23 mouse cellular contexts compared by ENCODE assay signal in genomic region chr3:42878972-42879371, GRCm38 (mm10).
DNase-seq lines count a peak whose midpoint lies in the region; ATAC-seq and TF ChIP-seq lines count a peak whose summit lies in the region.
"Had no signal": no experiment of that assay in that cellular context is flagged by ENCODE, and none has a peak within 500 bp of the region (broad histone marks: within the 10 kb centered on the region; RNA-seq: fewer than 3 reads in every experiment).

No protein-coding gene starts in this region.

- TF ChIP-seq RAD21 in CH12.LX (IDR thresholded peaks at IDR 0.05; ENCODE audit: low read depth, low read length) = no peak

- H3K9me3 ChIP-seq in midbrain, embryonic 11.5 days (ENCODE audit: control insufficient read depth, low read length) = no peaks in the 10 kb centered on the region
- H3K9me3 ChIP-seq in midbrain, embryonic 14.5 days (ENCODE audit: control insufficient read depth, low read length) = 0 out of 2 replicates have a peak, but pooled peaks cover 8% of the 10 kb centered on the region
- peaks cover 6% of the 10 kb centered on the region for H3K9me3 ChIP-seq in CH12.LX (replicated peaks; ENCODE audit: low read length)
- H3K9me3 ChIP-seq: G1E had no signal

- TF ChIP-seq EP300 in CH12.LX (IDR thresholded peaks at IDR 0.05; ENCODE audit: low read length) = peak; percentile 63

- no peaks in the 10 kb centered on the region for H3K36me3 ChIP-seq in midbrain, embryonic 11.5 days (ENCODE audit: control insufficient read depth, insufficient read depth, low read length)
- no peaks in the 10 kb centered on the region for H3K36me3 ChIP-seq in midbrain, embryonic 14.5 days (ENCODE audit: control insufficient read depth, insufficient read depth, low read length)
- no peaks in the 10 kb centered on the region for H3K36me3 ChIP-seq in CH12.LX (replicated peaks in 1 of 2; ENCODE audit: control insufficient read depth in 1 of 2, insufficient read depth in 1 of 2, low read length in 1 of 2)
- H3K36me3 ChIP-seq: G1E had no signal

- DNase-seq in midbrain, embryonic 11.5 days (ENCODE audit: low spot score, missing footprints) = peak; percentile 37
- DNase-seq in midbrain, embryonic 14.5 days = no peak
- no peak for DNase-seq in CH12.LX (ENCODE audit: extremely low read depth)
- DNase-seq in MEL-GATA-1-ER (ENCODE audit: extremely low read depth, low read depth) = peak; percentile 2
- no peak for DNase-seq in adipocyte (ENCODE audit: low spot score)
- no peak for DNase-seq in right cerebral cortex, postnatal 25 days
- DNase-seq: adrenal gland, adult 2 months; adrenal gland, adult 8-10 months; adrenal gland, postnatal 10 days; adrenal gland, postnatal 14 days; adrenal gland, postnatal 25 days; adrenal gland, postnatal 36 days; B cell, adult 2 months; cerebellum, adult 11 months; cerebellum, adult 11-12 months; cerebellum, adult 18-20 months; cerebellum, adult 2 months; cerebellum, adult 8-10 months; cerebellum, adult 9-10 months had no signal

- no peaks in the 10 kb centered on the region for H3K4me1 ChIP-seq in midbrain, embryonic 11.5 days (ENCODE audit: control insufficient read depth, insufficient read depth, low read length)
- no peaks in the 10 kb centered on the region for H3K4me1 ChIP-seq in midbrain, embryonic 14.5 days (ENCODE audit: control insufficient read depth, insufficient read depth, low read length)
- H3K4me1 ChIP-seq in CH12.LX (ENCODE audit: control insufficient read depth in 1 of 2, insufficient read depth in 2 of 2) = peaks cover 0 to 9% of the 10 kb centered on the region in 2 experiments; a peak in 2 of 4 replicates

- no peak overlapping the region for H3K9ac ChIP-seq in midbrain, embryonic 11.5 days (ENCODE audit: low read length)
- no peak overlapping the region for H3K9ac ChIP-seq in midbrain, embryonic 14.5 days (replicated peaks; ENCODE audit: low read length)
- H3K9ac ChIP-seq in CH12.LX (ENCODE audit: insufficient read depth, low read depth) = no peak overlapping the region

- ATAC-seq in midbrain, embryonic 11.5 days (ENCODE audit: low FRiP score) = no peak
- no peak for ATAC-seq in midbrain, embryonic 14.5 days (ENCODE audit: low FRiP score, low TSS enrichment)
- ATAC-seq: activated CD4-positive, CD25-positive, alpha-beta regulatory T cell, adult 4 months; CD4-positive, CD25-positive, alpha-beta regulatory T cell, adult 4 months; Patski had no signal

- TF ChIP-seq CTCF in CH12.LX (conservative IDR thresholded peaks at IDR 0.05 in 1 of 2, IDR thresholded peaks at IDR 0.05 in 1 of 2; ENCODE audit: low read depth in 2 of 2, low read length in 2 of 2) = no peak

- no peak overlapping the region for H3K27ac ChIP-seq in midbrain, embryonic 11.5 days (ENCODE audit: low read depth, low read length)
- no peak overlapping the region for H3K27ac ChIP-seq in midbrain, embryonic 14.5 days (replicated peaks; ENCODE audit: low read depth, low read length)
- H3K27ac ChIP-seq in CH12.LX (ENCODE audit: insufficient read depth, low read depth) = no peak overlapping the region

- TF ChIP-seq POLR2A in CH12.LX (IDR thresholded peaks at IDR 0.05; ENCODE audit: low read depth, low read length) = no peak

- no peaks in the 10 kb centered on the region for H3K79me2 ChIP-seq in CH12.LX (replicated peaks; ENCODE audit: control insufficient read depth, extremely low read depth, insufficient read depth, poor library complexity, severe bottlenecking)

- H3K4me2 ChIP-seq in midbrain, embryonic 11.5 days = no peak overlapping the region
- no peak overlapping the region for H3K4me2 ChIP-seq in midbrain, embryonic 14.5 days (ENCODE audit: low read length)
- H3K4me2 ChIP-seq in CH12.LX (ENCODE audit: insufficient read depth, low read depth, poor library complexity, severe bottlenecking) = no peak overlapping the region

- no peaks in the 10 kb centered on the region for H3K27me3 ChIP-seq in midbrain, embryonic 11.5 days (ENCODE audit: control insufficient read depth, insufficient read depth, low read length)
- no peaks in the 10 kb centered on the region for H3K27me3 ChIP-seq in midbrain, embryonic 14.5 days (ENCODE audit: control insufficient read depth, insufficient read depth, low read length)
- no peaks in the 10 kb centered on the region for H3K27me3 ChIP-seq in CH12.LX (replicated peaks)
- H3K27me3 ChIP-seq: Patski had no signal

- H3K4me3 ChIP-seq in midbrain, embryonic 11.5 days (ENCODE audit: low read depth, low read length) = no peak overlapping the region
- no peak overlapping the region for H3K4me3 ChIP-seq in midbrain, embryonic 14.5 days (replicated peaks; ENCODE audit: low read depth, low read length)
- no peak overlapping the region for H3K4me3 ChIP-seq in CH12.LX (replicated peaks in 1 of 3; ENCODE audit: low read depth in 2 of 3, low read length in 2 of 3, poor library complexity in 1 of 3)

- dilution Hi-C loops in CH12.LX (cut with MboI; ENCODE audit: extremely low pct_ligation_motif_present, extremely low pct_unique_long_range_greater_than_20kb, low sequenced_read_pairs) = no loop called here

- in situ Hi-C loops in CH12.LX (cut with MboI; ENCODE audit: low pct_ligation_motif_present, low pct_unique_long_range_greater_than_20kb, low sequenced_read_pairs) = no loop called here

TF ChIP-seq in CH12.LX, 34 proteins besides CTCF, POLR2A, EP300 and RAD21:
- TF ChIP-seq USF2 (conservative IDR thresholded peaks at IDR 0.05; ENCODE audit: low read depth, low read length) = no peak
- peak; percentile 57 for TF ChIP-seq IRF4 (IDR thresholded peaks at IDR 0.05; ENCODE audit: low read depth, low read length)
- TF ChIP-seq NRF1 (IDR thresholded peaks at IDR 0.05; ENCODE audit: low read depth, low read length) = no peak
- TF ChIP-seq ELF1 (IDR thresholded peaks at IDR 0.05; ENCODE audit: low read depth, low read length) = no peak
- no peak for TF ChIP-seq ZKSCAN1 (IDR thresholded peaks at IDR 0.05; ENCODE audit: borderline replicate concordance, low read depth, low read length)

Comparison
In these comparisons a context has a peak if more than half of its experiments do, and no peak if none do; other contexts are left out.
1. DNase-seq: peak in midbrain, embryonic 11.5 days (single experiment) and MEL-GATA-1-ER (single experiment); none in midbrain, embryonic 14.5 days (single experiment), CH12.LX (single experiment), adipocyte (single experiment) and right cerebral cortex, postnatal 25 days (single experiment).